Mouse (Mus musculus) heart, embryonic 10.5 days (tissue): ENCODE data around the gene Slc35e3. TPM values are rescaled to one million over a fixed set of nuclear protein-coding genes. Genes with fewer than 3 reads are reported as not detected.

Experiments used
- DNase-seq: peaks from one replicate; pipeline ENCODE4 v3.0.0-alpha.2; 2017; ENCODE audit warnings: low spot score
- H3K27ac ChIP-seq: fragments of 300-500 bp; sonication (generic); 2 replicates; pipeline ENCODE4 v1.5.1; 2016; ENCODE audit warnings: mild to moderate bottlenecking
- H3K27me3 ChIP-seq: fragments of 300-500 bp; sonication (generic); 2 replicates; pipeline ENCODE4 v1.6.1; 2016; ENCODE audit warnings: mild to moderate bottlenecking; ENCODE audit not compliant: poor library complexity, insufficient read depth, severe bottlenecking
- H3K36me3 ChIP-seq: fragments of 300-500 bp; sonication (generic); 2 replicates; pipeline ENCODE4 v1.6.1; 2016; ENCODE audit warnings: mild to moderate bottlenecking, moderate library complexity
- H3K4me1 ChIP-seq: fragments of 300-500 bp; sonication (generic); 2 replicates; pipeline ENCODE4 v1.6.1; 2016; ENCODE audit warnings: mild to moderate bottlenecking
- H3K4me3 ChIP-seq: fragments of 300-500 bp; sonication (generic); 2 replicates; pipeline ENCODE4 v1.5.1; 2016; ENCODE audit warnings: mild to moderate bottlenecking, moderate library complexity
- H3K9me3 ChIP-seq: fragments of 300-500 bp; sonication (generic); 2 replicates; pipeline ENCODE4 v1.6.1; 2016; ENCODE audit warnings: mild to moderate bottlenecking, moderate library complexity
- WGBS: fragments of 180-500 bp; shearing (Covaris S2); methylation state at CpG from one replicate; pipeline ENCODE4 v1.1.7; 2016; 5-methylcytosine and 5-hydroxymethylcytosine counted together
- polyA plus RNA-seq: library from polyadenylated mRNA; unstranded; fragments of >200 nt; fragmentation: Nextera tagmentation; extraction: Ambion mirVana; gene quantifications from 2 replicates; pipeline ENCODE4 v1.2.1, GENCODE M21; 2016

Slc35e3 gene
- polyA plus RNA-seq, 1 experiment from 2014 or later = 14.9 TPM

GRCm38 (mm10) chr10:117713466-117713865, 32.7 kb downstream of the Slc35e3 start:
- peaks cover 7% of the 10 kb centered on the region; the same call in 1 of the 2 replicates for H3K36me3 ChIP-seq
- 93% methylated on average over 8 of the region's 8 CpGs for WGBS
- H3K9me3 ChIP-seq = no peaks in the 10 kb centered on the region
- peak; percentile 61 for DNase-seq
- H3K27ac ChIP-seq = no peak overlapping the region
- H3K27me3 ChIP-seq = no peaks in the 10 kb centered on the region
- H3K4me3 ChIP-seq = no peak overlapping the region
- H3K4me1 ChIP-seq = peaks cover 28% of the 10 kb centered on the region

- WGBS = 90% methylated on average over 9 of the region's 9 CpGs
These were observed 33.3 kb downstream of the Slc35e3 start for GRCm38 (mm10) chr10:117712871-117713270.

GRCm38 (mm10) chr10:117712191-117712754, 33.9 kb downstream of the Slc35e3 start:
- Histone ChIP-seq H3K4me1 (peaks cover 17% of the 10 kb centered on the region), H3K27ac (no peak overlapping the region), H3K9me3 (no peaks in the 10 kb centered on the region), H3K4me3 (no peak overlapping the region), H3K27me3 (no peaks in the 10 kb centered on the region), H3K36me3 (peaks cover 18% of the 10 kb centered on the region)
- no peak for DNase-seq
- 85% methylated on average over 9 of the region's 9 CpGs for WGBS

More at GRCm38 (mm10) chr10:117712871-117713270, 33.3 kb downstream of the Slc35e3 start:
- no peaks in the 10 kb centered on the region for H3K27me3 ChIP-seq
- no peaks in the 10 kb centered on the region for H3K9me3 ChIP-seq
- no peak overlapping the region for H3K4me3 ChIP-seq
- peaks cover 12% of the 10 kb centered on the region for H3K36me3 ChIP-seq
- H3K4me1 ChIP-seq = peaks cover 22% of the 10 kb centered on the region
- no peak overlapping the region for H3K27ac ChIP-seq
- no peak for DNase-seq

- peak overlapping the region; percentile 100; the same call in 1 of the 2 replicates for H3K27ac ChIP-seq
- 58% methylated on average over 5 of the region's 5 CpGs for WGBS
- no peaks in the 10 kb centered on the region for H3K27me3 ChIP-seq
- peaks cover 17% of the 10 kb centered on the region; the same call in 1 of the 2 replicates for H3K4me1 ChIP-seq
- H3K4me3 ChIP-seq = peak overlapping the region; percentile 92
- peaks cover 26% of the 10 kb centered on the region for H3K36me3 ChIP-seq
- H3K9me3 ChIP-seq = no peaks in the 10 kb centered on the region
- DNase-seq = peak; percentile 74
These were observed 34.8 kb downstream of the Slc35e3 start for GRCm38 (mm10) chr10:117711408-117711807.

GRCm38 (mm10) chr10:117710604-117711141, 35.5 kb downstream of the Slc35e3 start, which contains the start of gene Mdm2:
Gene Mdm2, minus strand, starts transcription at chr10:117710758.
- Histone ChIP-seq H3K4me1 (peaks cover 17% of the 10 kb centered on the region; the same call in 1 of the 2 replicates), H3K9me3 (no peaks in the 10 kb centered on the region), H3K27ac (peak within 1 kb of the TSS; percentile 100), H3K4me3 (peak within 1 kb of the TSS; percentile 92), H3K27me3 (no peaks in the 10 kb centered on the region), H3K36me3 (peaks cover 30% of the 10 kb centered on the region)
- WGBS = under 1% methylated on average over 52 of the region's 52 CpGs
- peak; percentile 94 for DNase-seq

GRCm38 (mm10) chr10:117709930-117710603, 36.1 kb downstream of the Slc35e3 start:
- Histone ChIP-seq H3K27ac (peak overlapping the region; percentile 100), H3K4me1 (peaks cover 17% of the 10 kb centered on the region; the same call in 1 of the 2 replicates), H3K27me3 (no peaks in the 10 kb centered on the region), H3K36me3 (peaks cover 36% of the 10 kb centered on the region), H3K9me3 (no peaks in the 10 kb centered on the region), H3K4me3 (peak overlapping the region; percentile 92)
- peak; percentile 94 for DNase-seq
- under 1% methylated on average over 57 of the region's 71 CpGs for WGBS

GRCm38 (mm10) chr10:117709326-117709830, 36.8 kb downstream of the Slc35e3 start:
- H3K4me1 ChIP-seq = peaks cover 17% of the 10 kb centered on the region; the same call in 1 of the 2 replicates
- H3K27me3 ChIP-seq = no peaks in the 10 kb centered on the region
- H3K27ac ChIP-seq = peak overlapping the region; percentile 100
- peak overlapping the region; percentile 92 for H3K4me3 ChIP-seq
- H3K36me3 ChIP-seq = peaks cover 43% of the 10 kb centered on the region
- WGBS = 48% methylated on average over 12 of the region's 12 CpGs
- H3K9me3 ChIP-seq = no peaks in the 10 kb centered on the region
- DNase-seq = no peak

GRCm38 (mm10) chr10:117708856-117709255, 37.3 kb downstream of the Slc35e3 start:
- 85% methylated on average over 9 of the region's 9 CpGs for WGBS
- no peaks in the 10 kb centered on the region for H3K9me3 ChIP-seq
- H3K4me1 ChIP-seq = peaks cover 17% of the 10 kb centered on the region; the same call in 1 of the 2 replicates
- H3K36me3 ChIP-seq = peaks cover 47% of the 10 kb centered on the region
- H3K27ac ChIP-seq = no peak overlapping the region
- no peak for DNase-seq
- H3K4me3 ChIP-seq = peak overlapping the region; percentile 92
- no peaks in the 10 kb centered on the region for H3K27me3 ChIP-seq

GRCm38 (mm10) chr10:117708376-117708775, 37.8 kb downstream of the Slc35e3 start:
- Histone ChIP-seq H3K36me3 (peaks cover 52% of the 10 kb centered on the region), H3K9me3 (no peaks in the 10 kb centered on the region), H3K27me3 (no peaks in the 10 kb centered on the region), H3K4me3 (no peak overlapping the region), H3K4me1 (peaks cover 17% of the 10 kb centered on the region; the same call in 1 of the 2 replicates), H3K27ac (no peak overlapping the region)
- DNase-seq = no peak
- 97% methylated on average over 2 of the region's 2 CpGs for WGBS

- Histone ChIP-seq H3K27me3 (no peaks in the 10 kb centered on the region), H3K27ac (no peak overlapping the region), H3K4me3 (no peak overlapping the region), H3K4me1 (peaks cover 17% of the 10 kb centered on the region; the same call in 1 of the 2 replicates), H3K36me3 (peaks cover 63% of the 10 kb centered on the region), H3K9me3 (no peaks in the 10 kb centered on the region)
- DNase-seq = no peak
- WGBS = 90% methylated on average over 2 of the region's 2 CpGs
These were observed 38.9 kb downstream of the Slc35e3 start for GRCm38 (mm10) chr10:117707114-117707838.

- Histone ChIP-seq H3K4me3 (no peak overlapping the region), H3K36me3 (peaks cover 71% of the 10 kb centered on the region), H3K27me3 (no peaks in the 10 kb centered on the region), H3K9me3 (no peaks in the 10 kb centered on the region), H3K27ac (no peak overlapping the region), H3K4me1 (peaks cover 11% of the 10 kb centered on the region; the same call in 1 of the 2 replicates)
- no peak for DNase-seq
- WGBS = 89% methylated on average over 6 of the region's 6 CpGs
These were observed 39.7 kb downstream of the Slc35e3 start for GRCm38 (mm10) chr10:117706440-117706839.

- Histone ChIP-seq H3K27me3 (no peaks in the 10 kb centered on the region), H3K27ac (no peak overlapping the region), H3K36me3 (peaks cover 78% of the 10 kb centered on the region), H3K9me3 (no peaks in the 10 kb centered on the region), H3K4me1 (peaks cover 8% of the 10 kb centered on the region; the same call in 1 of the 2 replicates), H3K4me3 (no peak overlapping the region)
- no peak for DNase-seq
These were observed 40.4 kb downstream of the Slc35e3 start for GRCm38 (mm10) chr10:117705806-117706205.
